ENCODE assay signal across 8 mouse cellular contexts in the genomic region with DNA sequence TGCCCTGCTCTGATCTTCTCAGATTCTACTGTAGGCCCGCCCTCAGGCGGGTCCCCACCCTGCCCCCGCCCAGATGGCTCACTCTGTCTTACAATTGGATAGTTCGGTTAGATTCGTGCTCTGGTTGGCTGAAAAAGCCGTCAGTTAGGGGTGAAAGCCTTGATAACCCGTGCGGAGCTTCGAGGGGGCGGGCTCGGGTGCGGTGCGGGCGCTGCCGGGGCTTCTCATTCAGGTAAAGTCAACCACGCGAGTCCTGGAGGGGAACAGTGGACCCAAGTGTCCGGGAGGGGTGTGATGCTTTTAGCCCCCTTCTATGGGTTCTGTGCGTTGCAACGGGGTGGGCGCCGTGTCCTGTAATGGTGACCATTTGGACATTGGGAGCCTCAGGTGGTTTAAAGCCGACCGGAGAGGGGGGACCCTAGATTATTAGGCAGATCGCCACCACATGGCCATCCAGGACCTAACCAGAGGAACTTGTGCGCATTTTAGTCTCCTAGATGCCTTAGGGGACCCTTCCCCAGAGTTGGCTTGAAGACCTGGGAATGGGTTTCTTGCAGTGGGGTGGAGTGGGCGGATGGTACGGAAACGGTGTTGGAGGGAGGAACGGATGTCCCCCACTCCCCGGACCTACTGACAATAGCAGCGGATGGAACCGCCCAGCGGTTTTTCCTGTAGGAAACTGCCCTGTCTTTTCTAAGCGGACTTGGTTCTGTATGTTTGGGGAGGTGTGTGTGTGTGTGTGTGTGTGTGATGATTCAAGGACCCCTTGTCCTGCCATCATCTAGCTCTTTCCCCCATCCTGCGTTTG. TPM values are rescaled to one million over a fixed set of nuclear protein-coding genes. Genes with fewer than 3 reads are reported as not detected.
DNase-seq lines count a peak whose midpoint lies in the region; ATAC-seq and TF ChIP-seq lines count a peak whose summit lies in the region.

A gene (plus strand): TSS at position 186 of the 808 bp plus-strand sequence.

- H3K36me3 ChIP-seq in MEL (ENCODE audit: control insufficient read depth in 1 of 2, insufficient read depth in 2 of 2, low read length in 2 of 2): peaks cover 0 to 4% of the 10 kb centered on the region in 2 experiments; a peak in 1 of 4 replicates
- no peaks in the 10 kb centered on the region for H3K36me3 ChIP-seq in forebrain, postnatal 0 days (ENCODE audit: insufficient read depth)
- no peaks in the 10 kb centered on the region for H3K36me3 ChIP-seq in lung, embryonic 15.5 days

- WGBS in cerebellum, adult 2 months: 3% methylated on average over 36 of the region's 36 CpGs
- under 1% methylated on average over 36 of the region's 36 CpGs for WGBS in forebrain, postnatal 0 days
- 2% methylated on average over 36 of the region's 36 CpGs for WGBS in lung, embryonic 15.5 days

- TF ChIP-seq CTCF in MEL (IDR thresholded peaks at IDR 0.05 in 2 of 3, conservative IDR thresholded peaks at IDR 0.05 in 1 of 3; ENCODE audit: control insufficient read depth in 1 of 3, insufficient read depth in 1 of 3, low read depth in 2 of 3, low read length in 3 of 3, poor library complexity in 1 of 3, severe bottlenecking in 1 of 3): no peak; a peak in 1 of 6 replicates
- TF ChIP-seq CTCF in cerebellum, adult 2 months (IDR thresholded peaks at IDR 0.05; ENCODE audit: borderline replicate concordance, insufficient read depth, low read depth, low read length): no peak
- no peak for TF ChIP-seq CTCF in forebrain, postnatal 0 days (IDR thresholded peaks at IDR 0.05; ENCODE audit: low read depth)

- no peak within 1 kb of the TSS for H3K27ac ChIP-seq in MEL (ENCODE audit: control insufficient read depth, low read depth, low read length)
- no peak within 1 kb of the TSS for H3K27ac ChIP-seq in cerebellum, adult 2 months (ENCODE audit: insufficient read depth, low read length)
- H3K27ac ChIP-seq in forebrain, postnatal 0 days (ENCODE audit: low read depth, low read length): peak within 1 kb of the TSS; percentile 45; the same call in 1 of the 2 replicates
- H3K27ac ChIP-seq in lung, embryonic 15.5 days: peak within 1 kb of the TSS; percentile 85

- no peak for TF ChIP-seq RAD21 in MEL (IDR thresholded peaks at IDR 0.05; ENCODE audit: low read depth, low read length)

- H3K4me2 ChIP-seq in forebrain, postnatal 0 days (ENCODE audit: low read depth): peak within 1 kb of the TSS; percentile 69
- H3K4me2 ChIP-seq in lung, embryonic 15.5 days: peak within 1 kb of the TSS; percentile 90

- peak within 1 kb of the TSS; percentile 66 for H3K9ac ChIP-seq in MEL (ENCODE audit: control insufficient read depth, low read depth, low read length, poor library complexity, severe bottlenecking)
- H3K9ac ChIP-seq in forebrain, postnatal 0 days: peak within 1 kb of the TSS; percentile 51
- H3K9ac ChIP-seq in lung, embryonic 15.5 days: peak within 1 kb of the TSS; percentile 57

- no peaks in the 10 kb centered on the region for H3K9me3 ChIP-seq in MEL (replicated peaks; ENCODE audit: insufficient read depth, low read length)
- H3K9me3 ChIP-seq in forebrain, postnatal 0 days (ENCODE audit: low read length): no peaks in the 10 kb centered on the region
- no peaks in the 10 kb centered on the region for H3K9me3 ChIP-seq in lung, embryonic 15.5 days

- H3K27me3 ChIP-seq in MEL (ENCODE audit: control insufficient read depth in 1 of 2, insufficient read depth in 2 of 2, low read length in 2 of 2): no peaks in the 10 kb centered on the region
- H3K27me3 ChIP-seq in cerebellum, adult 2 months (ENCODE audit: control insufficient read depth, insufficient read depth, low read length): no peaks in the 10 kb centered on the region; the same call in 1 of the 2 replicates
- H3K27me3 ChIP-seq in forebrain, postnatal 0 days (ENCODE audit: insufficient read depth, low read length): peaks cover under 1% of the 10 kb centered on the region
- no peaks in the 10 kb centered on the region for H3K27me3 ChIP-seq in lung, embryonic 15.5 days

- ATAC-seq in forebrain, postnatal 0 days: peak; percentile 100
- peak; percentile 97 for ATAC-seq in lung, embryonic 15.5 days (ENCODE audit: borderline replicate concordance, extremely low read depth, low FRiP score, low TSS enrichment)

- TF ChIP-seq EP300 in MEL (IDR thresholded peaks at IDR 0.05; ENCODE audit: low read depth in 1 of 2, low read length in 2 of 2): no peak

- peak; percentile 96 for DNase-seq in MEL (ENCODE audit: low read depth, low spot score)
- peak; percentile 84 to 85 for DNase-seq in cerebellum, adult 2 months
- DNase-seq in forebrain, postnatal 0 days: peak; percentile 98
- peak; percentile 98 for DNase-seq in heart, postnatal 4 days
- peak; percentile 88 to 93 for DNase-seq in layer of hippocampus, adult 8-10 months (ENCODE audit: low spot score in 2 of 2)
- DNase-seq in ovary, adult 18-20 months (ENCODE audit: low spot score): peak; percentile 89
- DNase-seq in thymus, postnatal 0 days (ENCODE audit: low spot score): peak; percentile 95

- H3K79me2 ChIP-seq in MEL (ENCODE audit: control insufficient read depth, insufficient read depth, low read length, poor library complexity): no peaks in the 10 kb centered on the region

- peak; percentile 58 to 64; a peak in 2 of 4 replicates for TF ChIP-seq POLR2A in MEL (IDR thresholded peaks at IDR 0.05; ENCODE audit: control insufficient read depth in 1 of 2, insufficient read depth in 1 of 2, low read depth in 1 of 2, low read length in 2 of 2, poor library complexity in 1 of 2)
- TF ChIP-seq POLR2A in cerebellum, adult 2 months (IDR thresholded peaks at IDR 0.05; ENCODE audit: borderline replicate concordance, insufficient read depth, low read length): no peak

- peaks cover 5 to 9% of the 10 kb centered on the region in 2 experiments for H3K4me1 ChIP-seq in MEL (ENCODE audit: control insufficient read depth in 1 of 2, insufficient read depth in 2 of 2, low read length in 2 of 2)
- no peaks in the 10 kb centered on the region for H3K4me1 ChIP-seq in cerebellum, adult 2 months (ENCODE audit: control insufficient read depth, insufficient read depth, low read length)
- peaks cover 4% of the 10 kb centered on the region; the same call in 1 of the 2 replicates for H3K4me1 ChIP-seq in forebrain, postnatal 0 days (ENCODE audit: insufficient read depth)
- H3K4me1 ChIP-seq in lung, embryonic 15.5 days: peaks cover 31% of the 10 kb centered on the region

- H3K4me3 ChIP-seq in MEL (ENCODE audit: control insufficient read depth in 1 of 2, insufficient read depth in 1 of 2, low read depth in 2 of 2, low read length in 2 of 2): peak within 1 kb of the TSS; percentile 83 to 86
- peak within 1 kb of the TSS; percentile 75 for H3K4me3 ChIP-seq in cerebellum, adult 2 months (replicated peaks; ENCODE audit: insufficient read depth, low read depth, low read length)
- H3K4me3 ChIP-seq in forebrain, postnatal 0 days (ENCODE audit: low read depth, low read length): peak within 1 kb of the TSS; percentile 48
- H3K4me3 ChIP-seq in lung, embryonic 15.5 days: peak within 1 kb of the TSS; percentile 60

TF ChIP-seq in MEL, 35 proteins besides CTCF, POLR2A, EP300 and RAD21 (continues in another document):
- no peak for TF ChIP-seq TAL1 (IDR thresholded peaks at IDR 0.05; ENCODE audit: low read length)
- TF ChIP-seq SMC3 (IDR thresholded peaks at IDR 0.05; ENCODE audit: low read depth, low read length): no peak
- TF ChIP-seq TCF12 (IDR thresholded peaks at IDR 0.05; ENCODE audit: low read depth, low read length): no peak
- TF ChIP-seq GABPA (IDR thresholded peaks at IDR 0.05; ENCODE audit: low read depth, low read length): no peak
- TF ChIP-seq ZC3H11A (IDR thresholded peaks at IDR 0.05; ENCODE audit: low read depth, low read length): no peak
- no peak for TF ChIP-seq MYB (IDR thresholded peaks at IDR 0.05; ENCODE audit: low read depth, low read length)
- no peak for TF ChIP-seq POLR2AphosphoS2 (IDR thresholded peaks at IDR 0.05; ENCODE audit: low read length)
- TF ChIP-seq CHD1 (IDR thresholded peaks at IDR 0.05; ENCODE audit: low read depth, low read length): no peak
- no peak for TF ChIP-seq RCOR1 (IDR thresholded peaks at IDR 0.05; ENCODE audit: low read depth, low read length)
- TF ChIP-seq ELF1 (IDR thresholded peaks at IDR 0.05; ENCODE audit: low read depth, low read length): no peak
- TF ChIP-seq MAX (IDR thresholded peaks at IDR 0.05; ENCODE audit: low read length): no peak
- peak; percentile 31; the same call in 1 of the 2 replicates for TF ChIP-seq NELFE (IDR thresholded peaks at IDR 0.05; ENCODE audit: low read depth, low read length)
- TF ChIP-seq ZKSCAN1 (IDR thresholded peaks at IDR 0.05; ENCODE audit: low read depth, low read length): no peak
- TF ChIP-seq MAFK (IDR thresholded peaks at IDR 0.05; ENCODE audit: borderline replicate concordance, low read depth, low read length): no peak
- TF ChIP-seq MXI1 (IDR thresholded peaks at IDR 0.05; ENCODE audit: low read depth, low read length): peak; percentile 57
- no peak for TF ChIP-seq ZMIZ1 (IDR thresholded peaks at IDR 0.05; ENCODE audit: low read depth, low read length)
- TF ChIP-seq NRF1 (IDR thresholded peaks at IDR 0.05; ENCODE audit: insufficient read depth, low read depth, low read length, poor library complexity, severe bottlenecking): 0 out of 2 replicates have a peak, but pooled peaks have one; percentile 31
- no peak for TF ChIP-seq ZNF384 (IDR thresholded peaks at IDR 0.05; ENCODE audit: low read depth, low read length)
- TF ChIP-seq KAT2A (conservative IDR thresholded peaks at IDR 0.05; ENCODE audit: low read depth, low read length): no peak; the same call in 1 of the 2 replicates
- no peak for TF ChIP-seq ETS1 (IDR thresholded peaks at IDR 0.05; ENCODE audit: low read depth, low read length)
- TF ChIP-seq HCFC1 (IDR thresholded peaks at IDR 0.05; ENCODE audit: low read depth, low read length): peak; percentile 18; the same call in 1 of the 2 replicates
- no peak for TF ChIP-seq USF2 (IDR thresholded peaks at IDR 0.05; ENCODE audit: borderline replicate concordance in 1 of 2, insufficient read depth in 1 of 2, low read depth in 1 of 2, low read length in 2 of 2)
- peak; percentile 80 for TF ChIP-seq GATA1 (IDR thresholded peaks at IDR 0.05; ENCODE audit: low read depth, low read length)

RNA-seq across cellular contexts. Expression of the gene that starts here (rescaled TPM):
- 5.0 and 5.2 TPM in 2 replicates for total RNA-seq in MEL (2012; rRNA removed)
- 1 to 10 TPM in 1 of 2 experiments, not detected in 1; 5.5 TPM for polyA plus RNA-seq in MEL (2012; ENCODE audit: insufficient read depth in 1 of 2, insufficient read length in 2 of 2, low read depth in 1 of 2, low replicate concordance in 2 of 2, missing spikeins in 1 of 2)
- polyA plus RNA-seq in cerebellum, adult 2 months (2012; rRNA removed): 52.1 and 59.5 TPM in 2 replicates
- total RNA-seq in forebrain, postnatal 0 days (2014; rRNA removed): 36.5 and 42.7 TPM in 2 replicates
- polyA plus RNA-seq in forebrain, postnatal 0 days (2015; fragmentation: Nextera tagmentation; extraction: Ambion mirVana): 35.8 and 43.4 TPM in 2 replicates
- 10 to 100 TPM; 57.5 to 58.5 TPM for total RNA-seq in heart, postnatal 4 days (2021)
- total RNA-seq in layer of hippocampus, adult 8-10 months (2022): 10 to 100 TPM; 26.9 to 41.2 (median 31.4) TPM
- 68.0 and 77.8 TPM in 2 replicates for polyA plus RNA-seq in lung, embryonic 15.5 days (2015; fragmentation: Nextera tagmentation; extraction: Ambion mirVana)
- 19.1 and 22.0 TPM in 2 replicates for polyA plus RNA-seq in thymus, postnatal 0 days (2015; fragmentation: Nextera tagmentation; extraction: Ambion mirVana)

Comparison
In these comparisons a context has a peak if more than half of its experiments do, and no peak if none do; other contexts are left out.
1. H3K27ac ChIP-seq: peak in forebrain, postnatal 0 days (single experiment) and lung, embryonic 15.5 days (single experiment); none in MEL (single experiment) and cerebellum, adult 2 months (single experiment).
2. Peak in every context shown above with its lines, with median percentiles within 50 percentile points of each other: DNase-seq, H3K4me3 ChIP-seq and H3K9ac ChIP-seq.